Mouse (Mus musculus): ENCODE measurements around the gene Gm49486. TPM values are rescaled to one million over a fixed set of nuclear protein-coding genes. Genes with fewer than 3 reads are reported as not detected.

Gm49486 gene
- polyA plus RNA-seq, 1 experiment from 2014 or later = 0.68 TPM

GRCm38 (mm10) chr15:79285399-79285798 is 56.2 kb downstream of the Gm49486 start, which contains the start of gene Baiap2l2:
TSS of gene Baiap2l2 (minus strand) at chr15:79285537.
- WGBS = 66% methylated on average over 10 of the region's 10 CpGs
- ATAC-seq (ENCODE audit: low FRiP score) (no peak), DNase-seq (ENCODE audit: low spot score) (no peak)
- Histone ChIP-seq H3K27me3 (ENCODE audit: control insufficient read depth, insufficient read depth, low read length) (no peaks in the 10 kb centered on the region), H3K4me2 (replicated peaks; ENCODE audit: low read depth, low read length) (no peak within 1 kb of the TSS), H3K36me3 (ENCODE audit: control insufficient read depth, insufficient read depth, low read length) (no peaks in the 10 kb centered on the region), H3K4me3 (ENCODE audit: low read depth, low read length) (no peak within 1 kb of the TSS), H3K9me3 (ENCODE audit: control insufficient read depth, low read length) (no peaks in the 10 kb centered on the region), H3K27ac (ENCODE audit: low read depth, low read length) (no peak within 1 kb of the TSS), H3K4me1 (replicated peaks; ENCODE audit: control insufficient read depth, insufficient read depth, low read length) (no peaks in the 10 kb centered on the region), H3K9ac (ENCODE audit: low read depth, low read length) (no peak within 1 kb of the TSS)

GRCm38 (mm10) chr15:79286141-79286540 is 57.0 kb downstream of the Gm49486 start:
- WGBS = 91% methylated on average over 7 of the region's 7 CpGs
- no peak for DNase-seq (ENCODE audit: low spot score)
- ATAC-seq (ENCODE audit: low FRiP score) = no peak

GRCm38 (mm10) chr15:79287091-79287490 is 57.9 kb downstream of the Gm49486 start:
- Histone ChIP-seq H3K4me3 (ENCODE audit: low read depth, low read length) (no peak overlapping the region), H3K4me2 (replicated peaks; ENCODE audit: low read depth, low read length) (no peak overlapping the region), H3K27ac (ENCODE audit: low read depth, low read length) (no peak overlapping the region), H3K9ac (ENCODE audit: low read depth, low read length) (no peak overlapping the region), H3K9me3 (ENCODE audit: control insufficient read depth, low read length) (no peaks in the 10 kb centered on the region), H3K4me1 (replicated peaks; ENCODE audit: control insufficient read depth, insufficient read depth, low read length) (no peaks in the 10 kb centered on the region), H3K27me3 (ENCODE audit: control insufficient read depth, insufficient read depth, low read length) (no peaks in the 10 kb centered on the region), H3K36me3 (ENCODE audit: control insufficient read depth, insufficient read depth, low read length) (no peaks in the 10 kb centered on the region)
- DNase-seq (ENCODE audit: low spot score) = no peak
- 90% methylated on average over 7 of the region's 7 CpGs for WGBS
- ATAC-seq (ENCODE audit: low FRiP score) = no peak

More at GRCm38 (mm10) chr15:79286141-79286540, 57.0 kb downstream of the Gm49486 start:
- Histone ChIP-seq H3K36me3 (ENCODE audit: control insufficient read depth, insufficient read depth, low read length) (no peaks in the 10 kb centered on the region), H3K9ac (ENCODE audit: low read depth, low read length) (no peak overlapping the region), H3K9me3 (ENCODE audit: control insufficient read depth, low read length) (no peaks in the 10 kb centered on the region), H3K4me1 (replicated peaks; ENCODE audit: control insufficient read depth, insufficient read depth, low read length) (no peaks in the 10 kb centered on the region), H3K27me3 (ENCODE audit: control insufficient read depth, insufficient read depth, low read length) (no peaks in the 10 kb centered on the region), H3K27ac (ENCODE audit: low read depth, low read length) (no peak overlapping the region), H3K4me2 (replicated peaks; ENCODE audit: low read depth, low read length) (no peak overlapping the region), H3K4me3 (ENCODE audit: low read depth, low read length) (no peak overlapping the region)

GRCm38 (mm10) chr15:79288387-79288786 is 59.2 kb downstream of the Gm49486 start:
- Histone ChIP-seq H3K4me3 (ENCODE audit: low read depth, low read length) (no peak overlapping the region), H3K4me1 (replicated peaks; ENCODE audit: control insufficient read depth, insufficient read depth, low read length) (no peaks in the 10 kb centered on the region), H3K9ac (ENCODE audit: low read depth, low read length) (no peak overlapping the region), H3K9me3 (ENCODE audit: control insufficient read depth, low read length) (no peaks in the 10 kb centered on the region), H3K36me3 (ENCODE audit: control insufficient read depth, insufficient read depth, low read length) (no peaks in the 10 kb centered on the region), H3K27ac (ENCODE audit: low read depth, low read length) (no peak overlapping the region), H3K27me3 (ENCODE audit: control insufficient read depth, insufficient read depth, low read length) (no peaks in the 10 kb centered on the region), H3K4me2 (replicated peaks; ENCODE audit: low read depth, low read length) (no peak overlapping the region)
- 91% methylated on average over 3 of the region's 3 CpGs for whole genome bisulfite sequencing
- DNase-seq (ENCODE audit: low spot score) (no peak), ATAC-seq (ENCODE audit: low FRiP score) (no peak)

- no peaks in the 10 kb centered on the region for H3K36me3 ChIP-seq (ENCODE audit: control insufficient read depth, insufficient read depth, low read length)
- H3K4me3 ChIP-seq (ENCODE audit: low read depth, low read length) = no peak overlapping the region
- H3K27ac ChIP-seq (ENCODE audit: low read depth, low read length) = no peak overlapping the region
- no peaks in the 10 kb centered on the region for H3K9me3 ChIP-seq (ENCODE audit: control insufficient read depth, low read length)
- H3K27me3 ChIP-seq (ENCODE audit: control insufficient read depth, insufficient read depth, low read length) = no peaks in the 10 kb centered on the region
- H3K9ac ChIP-seq (ENCODE audit: low read depth, low read length) = no peak overlapping the region
- DNase-seq (ENCODE audit: low spot score) (no peak), ATAC-seq (ENCODE audit: low FRiP score) (no peak)
- WGBS = 91% methylated on average over 12 of the region's 12 CpGs
- H3K4me1 ChIP-seq (replicated peaks; ENCODE audit: control insufficient read depth, insufficient read depth, low read length) = no peaks in the 10 kb centered on the region
- no peak overlapping the region for H3K4me2 ChIP-seq (replicated peaks; ENCODE audit: low read depth, low read length)
These were observed 60.2 kb downstream of the Gm49486 start for GRCm38 (mm10) chr15:79289441-79289840.

GRCm38 (mm10) chr15:79290340-79290739 is 61.1 kb downstream of the Gm49486 start:
- H3K4me1 ChIP-seq (replicated peaks; ENCODE audit: control insufficient read depth, insufficient read depth, low read length) = no peaks in the 10 kb centered on the region
- no peak overlapping the region for H3K27ac ChIP-seq (ENCODE audit: low read depth, low read length)
- DNase-seq (ENCODE audit: low spot score) (no peak), ATAC-seq (ENCODE audit: low FRiP score) (no peak)
- no peak overlapping the region for H3K9ac ChIP-seq (ENCODE audit: low read depth, low read length)
- no peak overlapping the region for H3K4me2 ChIP-seq (replicated peaks; ENCODE audit: low read depth, low read length)
- 78% methylated on average over 3 of the region's 3 CpGs for WGBS
- no peaks in the 10 kb centered on the region for H3K27me3 ChIP-seq (ENCODE audit: control insufficient read depth, insufficient read depth, low read length)
- H3K9me3 ChIP-seq (ENCODE audit: control insufficient read depth, low read length) = no peaks in the 10 kb centered on the region
- no peaks in the 10 kb centered on the region for H3K36me3 ChIP-seq (ENCODE audit: control insufficient read depth, insufficient read depth, low read length)
- no peak overlapping the region for H3K4me3 ChIP-seq (ENCODE audit: low read depth, low read length)

GRCm38 (mm10) chr15:79292779-79293178 is 63.6 kb downstream of the Gm49486 start:
- DNase-seq (ENCODE audit: low spot score) = no peak
- no peak for ATAC-seq (ENCODE audit: low FRiP score)
- Histone ChIP-seq H3K4me1 (replicated peaks; ENCODE audit: control insufficient read depth, insufficient read depth, low read length) (no peaks in the 10 kb centered on the region), H3K4me2 (replicated peaks; ENCODE audit: low read depth, low read length) (no peak overlapping the region), H3K27ac (ENCODE audit: low read depth, low read length) (no peak overlapping the region), H3K4me3 (ENCODE audit: low read depth, low read length) (no peak overlapping the region), H3K9ac (ENCODE audit: low read depth, low read length) (no peak overlapping the region), H3K36me3 (ENCODE audit: control insufficient read depth, insufficient read depth, low read length) (no peaks in the 10 kb centered on the region), H3K27me3 (ENCODE audit: control insufficient read depth, insufficient read depth, low read length) (no peaks in the 10 kb centered on the region), H3K9me3 (ENCODE audit: control insufficient read depth, low read length) (no peaks in the 10 kb centered on the region)
- 92% methylated on average over 9 of the region's 9 CpGs for WGBS

GRCm38 (mm10) chr15:79298553-79298952 is 69.4 kb downstream of the Gm49486 start:
- no peak overlapping the region for H3K4me3 ChIP-seq (ENCODE audit: low read depth, low read length)
- H3K27ac ChIP-seq (ENCODE audit: low read depth, low read length) = no peak overlapping the region
- no peak overlapping the region for H3K4me2 ChIP-seq (replicated peaks; ENCODE audit: low read depth, low read length)
- WGBS = 84% methylated on average over 6 of the region's 6 CpGs
- H3K9ac ChIP-seq (ENCODE audit: low read depth, low read length) = no peak overlapping the region
- H3K36me3 ChIP-seq (ENCODE audit: control insufficient read depth, insufficient read depth, low read length) = no peaks in the 10 kb centered on the region
- H3K27me3 ChIP-seq (ENCODE audit: control insufficient read depth, insufficient read depth, low read length) = no peaks in the 10 kb centered on the region
- ATAC-seq (ENCODE audit: low FRiP score) (no peak), DNase-seq (ENCODE audit: low spot score) (no peak)
- no peaks in the 10 kb centered on the region for H3K9me3 ChIP-seq (ENCODE audit: control insufficient read depth, low read length)
- no peaks in the 10 kb centered on the region for H3K4me1 ChIP-seq (replicated peaks; ENCODE audit: control insufficient read depth, insufficient read depth, low read length)

GRCm38 (mm10) chr15:79299563-79300155 is 70.5 kb downstream of the Gm49486 start:
- ATAC-seq (ENCODE audit: low FRiP score) (no peak), DNase-seq (ENCODE audit: low spot score) (no peak)
- no peaks in the 10 kb centered on the region for H3K4me1 ChIP-seq (replicated peaks; ENCODE audit: control insufficient read depth, insufficient read depth, low read length)
- no peak overlapping the region for H3K4me2 ChIP-seq (replicated peaks; ENCODE audit: low read depth, low read length)
- H3K36me3 ChIP-seq (ENCODE audit: control insufficient read depth, insufficient read depth, low read length) = no peaks in the 10 kb centered on the region
- H3K4me3 ChIP-seq (ENCODE audit: low read depth, low read length) = no peak overlapping the region
- 74% methylated on average over 2 of the region's 2 CpGs for WGBS
- no peak overlapping the region for H3K27ac ChIP-seq (ENCODE audit: low read depth, low read length)
- H3K9ac ChIP-seq (ENCODE audit: low read depth, low read length) = no peak overlapping the region
- H3K9me3 ChIP-seq (ENCODE audit: control insufficient read depth, low read length) = no peaks in the 10 kb centered on the region
- no peaks in the 10 kb centered on the region for H3K27me3 ChIP-seq (ENCODE audit: control insufficient read depth, insufficient read depth, low read length)
